ENCODE assay signal across 8 mouse cellular contexts in the genomic region with DNA sequence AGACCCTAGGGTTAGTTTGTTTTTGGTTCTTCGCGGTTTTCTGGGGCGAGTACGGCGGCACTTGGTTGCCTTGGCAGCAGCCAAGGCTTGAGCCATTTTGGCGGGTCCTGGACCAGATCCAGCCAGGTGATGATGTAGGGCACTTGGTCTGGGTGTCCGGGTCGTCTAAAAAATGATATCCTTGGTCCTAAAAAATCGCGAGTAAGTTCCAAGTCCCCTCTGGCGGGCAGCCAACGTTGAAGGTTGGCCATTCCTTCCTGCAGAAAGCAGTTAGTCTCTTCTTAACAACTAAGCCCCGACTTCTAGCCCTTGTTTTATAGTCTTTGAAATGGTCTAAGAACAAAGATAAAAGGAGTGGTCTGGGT. TPM values are rescaled to one million over a fixed set of nuclear protein-coding genes. Genes with fewer than 3 reads are reported as not detected.
DNase-seq lines count a peak whose midpoint lies in the region; ATAC-seq and TF ChIP-seq lines count a peak whose summit lies in the region.

No protein-coding gene starts in this region.

- peak; percentile 71 for DNase-seq in lung, embryonic 14.5 days
- DNase-seq in lung, postnatal 25 days (ENCODE audit: low spot score): no peak
- peak; percentile 43 to 64 for DNase-seq in cerebellum, postnatal 25 days
- DNase-seq in heart, postnatal 10 days: peak; percentile 27 to 55
- no peak for DNase-seq in frontal cortex, postnatal 36 days (ENCODE audit: low spot score in 2 of 2)
- DNase-seq in layer of hippocampus, adult 18-20 months (ENCODE audit: low spot score in 2 of 2): no peak

- peaks cover 4% of the 10 kb centered on the region; the same call in 1 of the 2 replicates for H3K36me3 ChIP-seq in lung, embryonic 14.5 days (ENCODE audit: insufficient read depth)
- H3K36me3 ChIP-seq in limb, embryonic 15.5 days: peaks cover 25% of the 10 kb centered on the region; the same call in 1 of the 2 replicates
- no peaks in the 10 kb centered on the region for H3K36me3 ChIP-seq in neural tube, embryonic 14.5 days (ENCODE audit: control insufficient read depth, insufficient read depth, low read length)

- intact Hi-C loops in heart, postnatal 10 days (cut with DNase I): loop anchor here (10.0 kb wide), 2 partner anchors 428 to 618 kb away; partner anchors contain the start of gene Zfp451

- peaks cover 22% of the 10 kb centered on the region for H3K9me3 ChIP-seq in lung, embryonic 14.5 days (ENCODE audit: low read depth, low read length)
- H3K9me3 ChIP-seq in limb, embryonic 15.5 days: peaks cover 17% of the 10 kb centered on the region
- no peaks in the 10 kb centered on the region; the same call in none of the 2 replicates for H3K9me3 ChIP-seq in neural tube, embryonic 14.5 days (ENCODE audit: control insufficient read depth, low read length)

- no peak for TF ChIP-seq CTCF in lung, embryonic 14.5 days (IDR thresholded peaks at IDR 0.05; ENCODE audit: low read depth)

- ATAC-seq in lung, embryonic 14.5 days (ENCODE audit: insufficient read depth): no peak
- ATAC-seq in limb, embryonic 15.5 days (ENCODE audit: insufficient number of reproducible peaks, low FRiP score, low TSS enrichment, low read depth): no peak
- ATAC-seq in neural tube, embryonic 14.5 days (ENCODE audit: low read depth): no peak

- H3K27me3 ChIP-seq in lung, embryonic 14.5 days (ENCODE audit: insufficient read depth, low read length): no peaks in the 10 kb centered on the region
- H3K27me3 ChIP-seq in limb, embryonic 15.5 days: no peaks in the 10 kb centered on the region
- H3K27me3 ChIP-seq in neural tube, embryonic 14.5 days (ENCODE audit: control insufficient read depth, insufficient read depth, low read length): no peaks in the 10 kb centered on the region

- H3K4me1 ChIP-seq in lung, embryonic 14.5 days (ENCODE audit: insufficient read depth): peaks cover 2% of the 10 kb centered on the region; the same call in 1 of the 2 replicates
- H3K4me1 ChIP-seq in limb, embryonic 15.5 days: peaks cover 20% of the 10 kb centered on the region
- peaks cover 4% of the 10 kb centered on the region; the same call in 1 of the 2 replicates for H3K4me1 ChIP-seq in neural tube, embryonic 14.5 days (ENCODE audit: control insufficient read depth, insufficient read depth, low read length)

- H3K4me2 ChIP-seq in lung, embryonic 14.5 days: peak overlapping the region; percentile 69
- H3K4me2 ChIP-seq in limb, embryonic 15.5 days: peak overlapping the region; percentile 65
- peak overlapping the region; percentile 64 for H3K4me2 ChIP-seq in neural tube, embryonic 14.5 days (ENCODE audit: low read depth, low read length)

- H3K27ac ChIP-seq in lung, embryonic 14.5 days (ENCODE audit: low read depth): 0 out of 2 replicates have a peak overlapping the region, but pooled peaks have one; percentile 30
- H3K27ac ChIP-seq in limb, embryonic 15.5 days: peak overlapping the region; percentile 80; the same call in 1 of the 2 replicates
- H3K27ac ChIP-seq in neural tube, embryonic 14.5 days (ENCODE audit: low read depth, low read length): no peak overlapping the region

- H3K4me3 ChIP-seq in lung, embryonic 14.5 days (ENCODE audit: low read depth, low read length): peak overlapping the region; percentile 41
- H3K4me3 ChIP-seq in limb, embryonic 15.5 days: peak overlapping the region; percentile 53
- peak overlapping the region; percentile 46 for H3K4me3 ChIP-seq in neural tube, embryonic 14.5 days (ENCODE audit: low read depth, low read length)

- 53% methylated on average over 13 of the region's 13 CpGs for WGBS in lung, embryonic 14.5 days
- 54% methylated on average over 13 of the region's 13 CpGs for WGBS in limb, embryonic 15.5 days
- 28% methylated on average over 13 of the region's 13 CpGs for WGBS in neural tube, embryonic 14.5 days

- H3K9ac ChIP-seq in lung, embryonic 14.5 days: peak overlapping the region; percentile 61
- H3K9ac ChIP-seq in limb, embryonic 15.5 days: no peak overlapping the region
- peak overlapping the region; percentile 60; the same call in 1 of the 2 replicates for H3K9ac ChIP-seq in neural tube, embryonic 14.5 days (replicated peaks; ENCODE audit: low read depth, low read length)

RNA-seq across cellular contexts. Expression of gene Ccdc115, which starts 7.1 kb away (rescaled TPM):
- polyA plus RNA-seq in lung, embryonic 14.5 days (2014; fragmentation: Nextera tagmentation; extraction: Ambion mirVana): 50.4 and 51.8 TPM in 2 replicates
- total RNA-seq in heart, postnatal 10 days (2021): 10 to 100 TPM; 14.0 to 17.4 TPM
- 61.3 and 65.8 TPM in 2 replicates for polyA plus RNA-seq in limb, embryonic 15.5 days (2015; fragmentation: Nextera tagmentation; extraction: Ambion mirVana)
- 64.4 and 65.2 TPM in 2 replicates for polyA plus RNA-seq in neural tube, embryonic 14.5 days (2014; fragmentation: Nextera tagmentation; extraction: Ambion mirVana)
- total RNA-seq in layer of hippocampus, adult 18-20 months (2021): 10 to 100 TPM; 16.7 to 17.8 TPM

RNA-seq across cellular contexts. Expression of gene Imp4, which starts 7.3 kb away (rescaled TPM):
- polyA plus RNA-seq in lung, embryonic 14.5 days (2014; fragmentation: Nextera tagmentation; extraction: Ambion mirVana): 91.1 and 91.2 TPM in 2 replicates
- total RNA-seq in heart, postnatal 10 days (2021): 10 to 100 TPM; 33.9 to 36.0 TPM
- 77.1 and 77.4 TPM in 2 replicates for polyA plus RNA-seq in limb, embryonic 15.5 days (2015; fragmentation: Nextera tagmentation; extraction: Ambion mirVana)
- 50.9 and 60.2 TPM in 2 replicates for polyA plus RNA-seq in neural tube, embryonic 14.5 days (2014; fragmentation: Nextera tagmentation; extraction: Ambion mirVana)
- total RNA-seq in layer of hippocampus, adult 18-20 months (2021): 10 to 100 TPM; 37.9 to 39.0 TPM

RNA-seq across cellular contexts. Expression of gene Ptpn18, which starts 27.2 kb away (rescaled TPM):
- polyA plus RNA-seq in lung, embryonic 14.5 days (2014; fragmentation: Nextera tagmentation; extraction: Ambion mirVana): 43.2 and 48.1 TPM in 2 replicates
- total RNA-seq in heart, postnatal 10 days (2021): 1 to 10 TPM; 6.6 to 8.2 TPM
- polyA plus RNA-seq in limb, embryonic 15.5 days (2015; fragmentation: Nextera tagmentation; extraction: Ambion mirVana): 17.4 TPM in 2 replicates
- 1.6 and 5.6 TPM in 2 replicates for polyA plus RNA-seq in neural tube, embryonic 14.5 days (2014; fragmentation: Nextera tagmentation; extraction: Ambion mirVana)
- total RNA-seq in layer of hippocampus, adult 18-20 months (2021): 1 to 10 TPM; 2.8 to 4.6 TPM

Comparison
In these comparisons a context has a peak if more than half of its experiments do, and no peak if none do; other contexts are left out.
1. DNase-seq: peak in lung, embryonic 14.5 days (single experiment), cerebellum, postnatal 25 days (2 of 2) and heart, postnatal 10 days (2 of 2); none in lung, postnatal 25 days (single experiment), frontal cortex, postnatal 36 days (0 of 2) and layer of hippocampus, adult 18-20 months (0 of 2).
2. Peak in every context shown above with its lines, with median percentiles within 50 percentile points of each other: H3K4me2 ChIP-seq and H3K4me3 ChIP-seq.